Mouse (Mus musculus) ovary, adult 18-20 months (tissue): ENCODE results near the gene Nkx6-1.

ENCODE experiments used
- DNase-seq: peaks from one replicate; pipeline ENCODE4 v3.0.0; 2022; ENCODE audit warnings: low spot score, mixed read lengths

The Nkx6-1 gene

GRCm38 (mm10) chr5:101664945-101665615 lies at the start of gene Nkx6-1:
Nkx6-1 (minus strand) TSS chr5:101664996.
- DNase-seq, result peak; percentile 66

- DNase-seq, result no peak
These were observed 48.3 kb upstream of the Nkx6-1 start for GRCm38 (mm10) chr5:101713064-101713613.

GRCm38 (mm10) chr5:101703374-101704260 lies 38.8 kb upstream of the Nkx6-1 start:
- DNase-seq, result no peak

DNA sequence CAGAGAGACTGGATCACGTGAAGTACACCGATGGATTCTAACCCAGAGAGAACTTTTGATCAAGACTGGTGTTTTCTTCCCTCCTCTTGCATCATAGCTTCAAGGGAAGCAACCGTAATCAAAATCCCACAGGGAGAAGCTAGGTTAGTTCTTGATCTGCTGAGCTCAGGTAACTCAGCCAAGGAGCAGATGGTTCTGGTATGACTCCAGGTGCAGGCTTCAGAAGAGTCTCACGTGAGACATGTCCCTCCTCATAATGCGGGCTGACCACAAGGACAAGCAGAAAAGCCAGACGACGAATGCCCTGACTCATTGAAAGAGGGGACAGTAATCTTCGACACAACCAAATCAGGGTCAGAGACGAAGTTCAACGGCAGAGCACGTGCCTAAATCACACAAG lies 37.8 kb upstream of the Nkx6-1 start:
- no peak for DNase-seq

- no peak for DNase-seq
These were observed 35.8 kb upstream of the Nkx6-1 start for GRCm38 (mm10) chr5:101700607-101701006.

- no peak for DNase-seq
These were observed 23.8 kb upstream of the Nkx6-1 start for GRCm38 (mm10) chr5:101688581-101688980.

GRCm38 (mm10) chr5:101683340-101683739 lies 18.5 kb upstream of the Nkx6-1 start:
- no peak for DNase-seq

DNA sequence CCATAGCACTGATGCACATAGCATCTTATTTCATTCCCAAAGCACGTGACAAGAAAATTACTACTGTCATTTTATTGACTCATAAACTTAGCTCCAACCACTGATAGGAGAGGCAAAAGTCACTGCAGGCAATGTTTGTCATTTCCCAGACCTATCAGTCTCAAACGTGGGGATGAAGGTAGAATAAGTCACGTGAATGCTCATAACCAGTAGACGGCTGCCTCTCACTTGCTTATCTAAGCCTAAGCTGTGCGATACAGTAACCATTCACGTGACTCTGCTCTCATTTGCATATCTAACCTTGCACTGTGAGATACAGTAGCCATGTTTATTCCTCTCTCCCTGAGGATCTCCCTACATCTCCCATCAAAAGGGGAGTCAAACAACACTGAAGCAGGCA lies 15.5 kb upstream of the Nkx6-1 start:
- no peak for DNase-seq

- no peak for DNase-seq
These were observed 4.6 kb upstream of the Nkx6-1 start for GRCm38 (mm10) chr5:101669381-101669780.

DNA sequence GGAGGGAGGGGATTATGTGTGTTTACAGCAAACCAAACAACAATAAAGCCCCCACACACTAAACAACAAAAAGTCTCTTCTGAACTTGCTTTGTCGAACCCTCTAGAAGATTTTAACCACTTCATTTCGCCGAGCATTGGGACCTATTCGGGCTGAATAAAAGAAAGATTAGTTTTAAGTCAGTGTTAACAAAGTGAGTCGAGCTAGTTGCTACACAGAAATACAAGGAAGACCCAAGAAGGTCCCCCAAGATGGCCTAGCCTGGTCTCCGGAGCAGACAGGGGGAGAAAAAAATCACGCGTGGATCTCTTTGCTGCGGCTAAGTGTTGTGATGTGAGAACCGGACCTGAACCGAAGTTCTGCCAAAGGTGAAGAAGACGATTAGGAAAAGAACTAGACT lies 3.7 kb upstream of the Nkx6-1 start:
- DNase-seq, result no peak

DNA sequence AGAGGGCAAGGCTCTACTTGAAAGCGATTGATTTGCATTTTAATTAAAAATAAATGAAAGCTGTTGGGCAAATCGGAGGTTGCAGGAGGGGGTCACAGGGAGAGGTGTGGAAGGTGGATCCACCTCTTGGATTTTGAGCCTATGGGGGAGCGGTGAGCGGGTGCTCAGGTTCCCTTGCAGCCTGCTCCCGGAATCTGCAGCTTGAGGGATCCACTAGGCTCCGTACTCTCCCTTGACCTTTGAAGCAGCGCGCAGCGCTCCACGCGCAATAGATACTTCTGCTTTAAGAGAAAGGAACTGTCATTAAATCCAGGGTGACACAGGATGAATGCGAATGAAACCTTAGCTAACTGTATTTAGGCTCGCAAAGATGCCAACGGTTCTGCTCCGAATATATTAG lies 3.2 kb upstream of the Nkx6-1 start:
- DNase-seq, result no peak

DNA sequence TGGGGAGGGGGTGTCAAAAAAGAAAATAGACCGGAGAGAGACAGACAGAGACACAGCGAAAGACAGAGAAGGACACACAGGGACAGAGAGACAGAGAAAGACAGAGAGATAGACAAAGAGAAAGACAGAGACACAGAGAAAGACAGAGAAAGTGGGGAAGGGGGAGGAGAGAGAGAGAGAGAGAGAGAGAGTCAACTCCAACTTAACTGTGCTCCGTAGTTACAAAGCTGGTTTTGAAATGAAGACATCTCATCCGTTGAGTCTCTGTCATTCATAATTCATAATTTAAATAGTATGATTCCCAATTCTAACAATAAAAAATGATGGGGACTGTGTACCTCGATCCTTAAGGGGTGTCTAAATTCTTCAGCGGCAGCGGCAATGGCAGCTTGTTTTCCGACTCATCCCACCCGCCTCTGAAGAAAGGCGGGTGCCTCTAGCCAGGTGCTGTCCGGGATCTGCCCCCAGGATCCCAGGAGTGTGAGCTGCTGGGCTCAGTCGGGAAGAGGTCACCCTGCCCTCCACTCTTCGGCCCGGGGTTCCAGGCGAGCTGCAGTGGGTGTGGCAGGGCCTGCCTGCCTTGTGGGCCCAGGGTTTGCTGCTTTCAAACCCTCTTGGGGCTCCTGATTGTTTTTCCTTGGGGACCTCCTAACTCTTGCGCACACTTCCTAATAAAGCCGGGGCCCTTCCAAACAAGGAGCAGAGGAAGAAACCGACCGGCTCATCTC lies 2.6 kb upstream of the Nkx6-1 start:
- DNase-seq, result no peak

DNA sequence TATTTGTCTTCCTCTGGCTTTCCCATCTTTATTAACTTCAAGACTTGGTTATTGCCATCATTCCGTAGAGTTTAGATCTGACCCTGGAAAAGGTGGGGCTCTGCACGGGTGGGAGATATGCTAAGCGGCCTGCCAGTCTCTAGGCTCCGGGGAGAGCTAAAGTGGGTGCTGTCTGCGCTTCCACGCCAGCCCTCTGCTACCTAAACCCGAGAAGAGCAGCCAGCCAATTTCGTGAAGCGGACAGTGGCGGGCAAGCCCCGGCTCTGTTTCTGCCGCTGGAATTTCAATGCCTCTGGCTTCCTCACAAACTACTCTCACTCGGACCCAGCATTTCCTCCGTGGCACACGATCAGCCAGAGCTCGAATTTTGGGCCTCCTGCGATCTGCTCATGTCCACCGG lies 1.9 kb upstream of the Nkx6-1 start:
- DNase-seq, result no peak

DNA sequence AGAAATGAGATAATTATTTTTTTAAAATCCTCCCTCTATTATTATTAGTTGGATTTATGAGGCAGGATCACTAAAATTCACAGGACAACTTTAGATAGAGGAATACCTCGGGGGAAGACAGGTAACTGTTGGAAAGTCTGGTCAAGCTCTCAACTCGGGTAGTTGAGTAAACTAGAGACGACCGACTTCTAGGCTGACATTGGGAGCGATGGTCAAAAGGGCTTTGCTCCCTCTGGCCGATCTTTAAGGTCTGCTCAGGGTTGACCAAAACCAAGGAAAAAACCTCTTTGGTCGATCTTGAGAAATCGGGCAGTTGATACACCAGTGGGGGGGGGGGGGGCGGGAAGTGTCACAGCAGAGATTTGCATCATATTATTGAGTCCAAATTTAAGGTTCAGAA lies 1.3 kb upstream of the Nkx6-1 start:
- DNase-seq, result no peak

DNA sequence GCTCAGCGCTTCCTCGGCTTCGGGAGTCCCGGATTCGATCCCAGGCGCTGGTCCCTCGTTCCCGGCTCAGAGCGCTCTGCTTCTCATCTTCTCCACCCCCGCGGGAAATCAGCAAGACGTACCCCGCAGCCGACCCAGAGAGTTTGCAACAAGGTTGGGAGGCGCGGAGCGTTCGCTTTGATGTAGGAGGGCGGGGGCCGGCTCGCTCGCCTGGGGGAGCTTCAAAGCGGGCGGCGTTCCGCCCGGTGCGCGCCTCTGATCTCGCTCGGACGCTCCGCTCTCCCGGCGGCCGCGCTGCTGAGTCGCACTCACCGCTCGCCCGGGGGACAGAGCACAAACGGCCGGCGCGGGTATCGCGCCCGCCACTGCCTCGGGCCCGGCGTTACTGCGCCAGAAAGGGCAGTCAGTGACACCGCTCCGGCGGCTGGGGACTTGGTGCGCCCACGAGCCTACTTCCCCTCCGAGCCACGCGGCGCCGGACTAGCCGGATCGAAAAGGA lies 324 bp downstream of the Nkx6-1 start:
- DNase-seq, result no peak

DNA sequence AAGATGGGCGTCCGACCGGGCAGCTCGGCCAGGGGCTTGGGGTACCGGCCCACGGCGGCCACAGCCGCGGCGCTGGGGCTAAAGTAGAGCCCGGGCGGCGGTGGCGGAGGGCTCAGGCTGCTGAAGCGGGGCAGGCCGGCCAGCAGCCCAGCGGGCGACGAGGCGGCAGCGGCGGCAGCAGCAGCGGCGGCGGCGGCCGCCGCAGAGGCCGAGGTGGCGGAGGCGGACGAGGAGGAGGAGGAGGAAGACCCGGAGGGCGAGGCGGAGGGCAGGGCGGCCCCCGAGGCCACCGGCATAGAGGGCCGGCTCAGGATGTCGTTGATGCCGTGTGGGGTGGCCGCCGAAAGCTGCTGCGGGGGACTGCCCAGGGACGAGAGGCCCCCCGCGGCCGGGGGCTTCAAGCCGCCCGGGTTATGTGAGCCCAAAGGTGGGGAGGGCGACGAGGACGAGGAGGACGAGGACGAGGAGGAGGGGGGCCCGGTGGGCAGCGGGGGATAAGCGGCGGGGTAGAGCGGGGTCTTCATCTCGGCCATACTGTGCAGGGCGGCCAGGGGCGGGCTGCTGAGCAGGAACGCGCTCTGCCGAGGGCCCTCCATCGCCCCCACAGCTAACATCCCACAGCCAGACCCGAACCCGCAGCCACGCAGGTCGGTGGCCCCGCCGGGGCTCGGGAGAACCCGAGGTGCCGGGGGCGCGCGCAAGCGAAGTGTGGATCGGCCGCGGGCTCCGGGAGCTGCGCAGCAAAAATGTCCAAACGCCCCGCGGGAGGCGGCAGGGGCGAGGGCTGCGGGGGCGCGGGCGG lies 974 bp downstream of the Nkx6-1 start:
- DNase-seq, result no peak

GRCm38 (mm10) chr5:101663176-101663575 lies 1.6 kb downstream of the Nkx6-1 start:
- DNase-seq, result no peak

DNA sequence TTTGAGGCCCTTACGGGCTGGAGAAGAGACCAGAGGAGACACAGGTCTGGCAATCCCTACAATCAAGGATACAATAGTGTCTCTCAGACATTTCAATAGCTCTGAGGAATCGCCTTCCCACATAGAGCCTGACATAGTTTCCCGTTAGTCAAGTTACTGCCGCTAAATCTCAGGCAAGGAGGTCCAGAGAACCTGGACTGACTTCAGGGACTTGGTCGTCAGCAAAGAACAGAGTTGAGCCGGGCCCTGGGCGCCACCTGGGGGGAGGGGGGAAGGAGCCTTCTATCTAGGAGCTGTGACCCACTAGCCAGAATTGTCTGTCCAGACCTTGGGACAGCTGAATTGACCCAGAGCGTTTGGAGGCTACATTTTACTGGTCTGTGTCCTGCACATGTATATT lies 2.3 kb downstream of the Nkx6-1 start:
- no peak for DNase-seq

- DNase-seq, result no peak
These were observed 3.1 kb downstream of the Nkx6-1 start for GRCm38 (mm10) chr5:101661561-101662211.

DNA sequence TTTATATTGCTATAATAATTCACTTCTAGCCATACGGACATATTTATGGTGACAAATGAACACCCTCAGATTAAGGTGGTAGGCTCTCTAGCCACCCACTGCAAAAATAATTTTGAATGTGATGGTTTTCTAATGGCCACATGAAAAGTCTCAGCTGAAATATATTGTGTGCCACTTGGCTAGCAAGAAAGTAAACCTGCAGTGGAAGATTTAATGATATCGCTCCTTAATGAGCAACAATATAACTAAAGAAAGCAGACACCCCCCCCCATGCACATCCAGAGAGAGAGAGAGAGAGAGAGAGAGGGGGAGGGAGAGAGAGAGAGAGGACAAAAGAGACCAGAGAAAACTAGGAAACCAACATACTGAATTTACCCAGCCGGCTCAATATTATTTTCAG lies 4.1 kb downstream of the Nkx6-1 start:
- no peak for DNase-seq

- DNase-seq, result no peak
These were observed 5.3 kb downstream of the Nkx6-1 start for GRCm38 (mm10) chr5:101659411-101659971.
